Mouse (Mus musculus): ENCODE data around the gene Tmem110.
A peak's percentile ranks its signal among the peaks of the same experiment; 100 is the strongest.

The Tmem110 gene

DNA sequence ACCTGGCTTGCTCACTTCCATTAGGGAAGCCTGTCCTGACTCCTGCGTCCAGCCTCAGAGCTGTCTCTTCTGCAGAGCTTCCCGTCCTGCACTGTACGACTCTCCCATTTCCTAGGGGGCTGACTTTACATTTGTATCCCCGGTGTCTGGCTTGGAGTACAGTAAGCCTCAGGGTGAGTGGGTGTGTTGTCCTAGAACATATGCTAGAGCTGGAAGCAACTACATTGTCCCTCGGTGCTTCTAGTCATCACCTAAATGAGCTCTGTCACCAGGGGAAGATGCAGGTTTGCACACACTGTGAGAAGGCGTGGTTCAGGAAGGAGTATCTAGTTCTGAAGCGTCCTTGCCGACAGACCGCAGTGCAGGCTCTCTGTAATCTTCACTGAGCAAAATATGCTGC, 37.0 kb downstream of the Tmem110 start:
- no peak for DNase-seq (ENCODE audit: low spot score in 2 of 2)

DNA sequence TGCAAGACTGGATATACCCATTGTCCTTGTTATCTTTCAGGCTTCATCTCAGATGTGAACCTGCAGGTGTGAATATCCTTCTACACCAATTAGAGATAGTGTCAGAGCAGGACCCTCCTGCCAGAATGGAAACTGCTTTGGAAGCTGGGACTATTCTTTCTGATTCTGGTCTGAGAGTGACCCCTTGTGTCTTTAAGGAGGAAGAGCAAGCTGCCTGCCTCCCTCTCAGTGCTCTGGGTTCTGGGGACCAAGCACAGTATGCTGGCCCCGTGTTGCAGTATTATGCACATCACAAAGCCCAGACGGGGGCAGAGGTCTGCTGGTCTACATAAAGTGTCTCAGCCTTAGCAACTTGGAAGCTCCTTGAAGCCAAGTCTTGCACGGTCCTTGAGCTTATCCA, 39.9 kb downstream of the Tmem110 start:
- no peak for DNase-seq (ENCODE audit: low spot score in 2 of 2)

DNA sequence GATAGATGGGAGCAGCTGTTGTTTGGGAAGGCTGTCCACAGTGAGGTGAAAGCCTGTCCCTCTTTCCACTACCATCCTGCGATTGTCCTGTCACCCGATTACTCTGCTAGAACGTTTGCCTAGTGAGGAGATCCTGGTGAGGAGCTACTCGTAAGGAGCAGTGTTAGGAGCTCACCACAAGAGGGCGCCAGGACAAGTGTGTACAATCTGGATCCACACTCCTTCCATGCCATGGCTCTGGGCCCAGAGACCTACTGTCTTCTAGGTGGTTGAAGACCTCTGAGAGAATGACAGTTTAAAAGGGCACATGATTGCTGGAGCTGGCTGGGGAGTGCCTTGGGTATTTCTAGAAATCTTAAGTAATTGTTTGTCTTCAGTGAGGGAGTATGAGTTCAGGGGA, 41.7 kb downstream of the Tmem110 start:
- peak; percentile 48 to 62 for DNase-seq (ENCODE audit: low spot score in 2 of 2)

DNA sequence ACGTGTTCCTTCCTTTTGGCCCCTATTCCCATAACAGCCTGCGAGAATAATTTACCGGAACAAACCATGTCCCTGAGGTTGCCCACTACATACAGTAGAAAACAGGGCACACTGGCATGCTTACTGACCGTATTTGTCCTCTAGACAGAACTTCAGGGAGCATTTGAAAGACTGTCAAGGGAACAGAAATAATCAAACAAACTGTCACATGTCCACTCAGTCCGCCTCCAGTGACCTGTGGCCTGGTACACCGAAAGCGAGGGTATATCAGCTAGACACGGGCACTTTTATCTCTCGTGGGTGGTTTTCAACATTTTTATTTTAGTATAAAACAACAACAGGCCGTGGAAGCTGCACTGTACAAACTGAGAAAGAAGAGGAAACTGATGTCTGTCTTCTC, 43.4 kb downstream of the Tmem110 start:
- no peak for DNase-seq (ENCODE audit: low spot score in 2 of 2)

DNA sequence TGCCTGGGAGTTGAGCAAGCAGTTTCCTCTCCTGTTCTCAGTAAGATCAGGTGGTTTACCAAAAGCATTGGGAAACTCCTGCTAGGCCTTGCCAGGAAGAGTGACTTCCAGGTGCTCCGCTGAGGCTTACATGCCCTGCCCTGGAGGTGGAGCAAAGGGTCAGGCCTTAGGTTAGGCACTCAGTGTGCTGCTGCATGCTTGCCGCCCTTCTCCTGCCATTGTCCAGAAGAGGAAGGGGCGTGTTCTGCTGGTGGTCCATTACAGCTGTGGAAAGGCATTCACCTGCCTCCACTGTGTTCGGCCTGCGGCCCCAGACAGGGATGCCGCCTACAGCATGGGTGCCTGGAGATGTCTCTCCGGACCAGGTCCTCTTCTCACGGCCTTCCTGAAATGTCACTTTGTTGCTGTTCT, 44.0 kb downstream of the Tmem110 start:
- no peak for DNase-seq (ENCODE audit: low spot score in 2 of 2)

DNA sequence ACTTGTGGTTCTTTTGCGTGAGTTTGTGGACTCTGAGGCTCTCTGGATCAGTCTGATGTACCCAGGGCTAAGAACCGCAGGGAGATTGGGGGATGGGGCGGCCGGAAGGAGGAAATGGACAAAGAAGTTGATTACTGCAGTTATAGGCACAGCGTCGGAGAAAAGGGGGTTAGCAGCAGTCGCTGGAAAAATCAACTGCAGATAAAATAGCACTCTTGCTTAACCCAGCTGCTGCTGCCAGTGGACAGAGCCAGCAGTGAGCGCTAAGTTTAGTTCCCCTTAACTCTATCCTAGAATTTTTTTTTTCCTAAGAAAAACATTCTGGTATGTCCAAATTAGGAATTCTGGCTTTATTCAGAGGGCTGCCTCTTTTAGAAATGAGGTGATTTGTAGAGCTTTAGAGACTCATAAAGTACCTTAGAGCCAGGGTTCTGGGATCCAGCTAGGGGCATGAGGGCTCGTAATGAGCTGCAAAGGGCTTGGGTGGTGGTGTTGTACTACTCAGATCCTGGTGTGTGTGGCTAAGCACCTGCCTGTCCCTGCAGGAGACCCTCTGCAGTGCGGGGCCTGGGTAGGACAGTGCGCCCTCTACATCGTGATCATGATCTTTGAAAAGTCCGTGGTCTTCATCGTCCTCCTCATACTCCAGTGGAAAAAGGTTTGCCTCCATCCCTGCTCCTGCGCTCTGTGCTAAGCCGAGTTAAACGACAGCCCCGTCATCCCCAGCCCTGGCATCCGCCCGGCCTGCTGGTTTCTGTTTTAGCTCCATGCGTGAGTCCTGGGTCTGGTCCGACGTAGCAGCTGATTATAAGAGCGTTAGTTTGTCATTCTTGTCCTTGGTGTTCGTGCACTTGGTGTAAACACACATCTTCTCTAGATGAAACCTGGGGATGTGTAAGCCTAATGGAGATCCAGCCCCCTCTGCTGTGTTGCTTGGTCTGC, 45.1 kb downstream of the Tmem110 start:
- DNase-seq (ENCODE audit: low spot score in 2 of 2): no peak

DNA sequence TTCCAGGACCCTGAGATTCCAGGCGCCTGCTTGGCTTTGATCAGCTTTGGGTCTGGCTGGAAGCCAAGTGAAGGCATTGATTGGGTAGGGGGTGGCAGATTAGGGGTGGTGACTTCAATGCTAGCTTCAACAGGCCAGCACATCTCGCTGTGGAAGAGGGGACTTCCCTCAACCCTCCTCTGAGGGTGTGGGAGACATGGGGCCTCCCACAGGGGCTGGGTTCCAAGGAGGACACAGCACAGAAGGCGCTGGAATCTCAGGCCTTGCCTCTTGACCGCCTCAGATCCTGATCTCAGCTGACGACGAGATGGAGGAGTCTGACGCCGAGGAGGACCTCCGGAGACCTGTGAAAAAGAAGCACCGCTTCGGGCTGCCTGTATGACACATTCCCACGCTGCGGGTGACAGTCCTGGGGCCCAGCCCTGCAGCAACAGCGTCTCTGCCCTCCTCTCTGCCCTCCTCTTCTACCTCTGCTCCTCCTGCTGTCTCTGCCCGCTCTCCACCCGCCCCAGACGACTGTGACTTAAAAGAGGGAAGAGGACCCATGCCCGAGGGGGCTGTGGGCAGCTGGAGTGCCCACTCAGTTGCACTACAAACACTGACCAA, 48.8 kb downstream of the Tmem110 start:
- DNase-seq (ENCODE audit: low spot score in 2 of 2): no peak

DNA sequence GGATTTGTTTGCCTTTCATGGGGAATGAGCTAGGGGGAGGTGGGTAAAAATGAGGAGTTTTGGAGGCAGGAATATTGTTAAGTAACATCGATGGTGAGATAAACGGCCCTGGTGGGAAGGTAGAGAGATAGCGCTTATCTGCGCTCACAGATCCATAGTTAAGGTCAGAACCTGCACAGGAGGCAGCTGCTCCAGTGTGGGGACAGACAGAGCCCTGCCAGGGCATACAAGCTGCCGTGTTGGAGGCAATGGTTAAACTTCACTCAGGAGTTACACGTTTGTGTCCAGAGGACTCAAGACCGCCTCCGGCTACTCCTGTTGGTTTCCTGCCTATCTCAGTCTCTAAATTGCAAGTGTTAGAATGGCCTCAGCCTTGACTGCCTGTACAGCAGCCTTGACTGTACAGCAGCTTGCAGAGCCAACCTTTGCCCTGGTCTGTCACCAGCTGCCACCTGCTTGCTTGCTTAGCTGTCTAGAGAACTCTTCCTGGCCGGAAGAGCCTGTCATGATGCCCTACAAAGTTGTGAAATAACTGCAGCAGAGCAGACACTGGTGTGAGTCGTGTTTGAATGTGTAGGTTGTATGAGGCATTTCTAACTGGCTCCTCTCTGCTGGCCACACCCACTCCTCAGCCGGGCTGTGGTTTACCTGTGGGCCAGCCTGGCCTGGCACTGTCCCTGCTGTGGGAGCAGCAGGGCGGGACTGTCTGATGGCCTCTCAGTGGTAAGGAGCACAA, 49.9 kb downstream of the Tmem110 start:
- no peak for DNase-seq (ENCODE audit: low spot score in 2 of 2)

DNA sequence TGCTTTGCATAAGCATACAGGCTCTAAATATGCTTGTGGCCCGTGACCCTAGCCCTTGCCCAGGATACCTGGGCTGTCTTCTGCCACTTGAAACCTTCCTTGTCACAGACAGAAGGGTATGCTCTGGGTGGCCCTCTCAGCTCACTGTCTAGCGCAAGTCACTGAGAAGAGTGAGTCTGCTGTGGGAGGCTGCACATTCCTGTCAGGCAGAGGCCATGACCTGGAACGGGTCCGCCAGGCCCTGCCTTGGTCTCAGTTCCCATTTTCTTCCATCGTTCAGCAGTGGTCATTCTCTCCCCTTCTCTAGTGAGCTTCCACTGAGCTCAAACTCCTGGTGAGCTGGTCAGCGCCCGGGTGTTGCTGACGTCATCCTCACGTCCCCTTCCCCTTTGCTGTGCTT, 50.6 kb downstream of the Tmem110 start:
- DNase-seq (ENCODE audit: low spot score in 2 of 2): no peak

DNA sequence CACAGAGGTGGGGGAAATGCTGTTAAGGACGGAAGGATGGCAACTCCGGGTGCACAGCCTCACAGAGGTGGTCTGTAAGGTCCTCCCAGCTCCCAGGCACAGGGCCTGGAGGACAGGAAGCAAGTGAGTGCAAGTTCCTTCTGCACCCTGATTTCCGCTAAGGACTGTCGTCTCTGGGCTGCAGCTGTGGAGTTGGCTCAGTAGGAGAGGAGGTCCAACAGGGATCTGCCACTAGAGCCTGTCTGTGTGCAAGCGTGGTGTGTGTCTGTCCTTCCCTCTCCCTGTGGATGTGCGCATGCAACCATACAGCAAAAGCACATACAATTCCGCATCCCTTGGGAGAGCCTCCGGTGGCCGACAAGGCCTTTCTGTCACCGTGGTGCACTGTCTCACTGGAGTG, 51.1 kb downstream of the Tmem110 start:
- DNase-seq (ENCODE audit: low spot score in 2 of 2): no peak

DNA sequence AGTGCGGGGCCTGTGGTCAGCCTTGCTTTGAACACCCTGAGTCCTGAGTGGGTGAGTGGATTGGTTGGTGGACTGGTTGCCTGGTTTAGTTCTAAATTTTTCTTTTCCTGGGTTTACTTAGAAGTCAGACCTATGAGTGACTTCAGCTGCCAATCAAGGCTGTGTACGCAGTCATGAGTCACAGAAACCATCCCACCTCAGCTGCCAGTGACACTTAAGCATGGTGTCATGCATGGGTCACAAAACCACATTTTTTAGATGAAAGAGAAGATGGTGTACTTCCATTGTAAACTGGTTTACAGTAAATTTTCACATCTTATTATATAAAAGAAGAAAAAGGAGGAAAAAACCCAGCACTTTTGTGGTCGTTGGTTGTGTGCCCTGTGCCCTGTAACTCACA, 52.4 kb downstream of the Tmem110 start:
- no peak for DNase-seq (ENCODE audit: low spot score in 2 of 2)

DNA sequence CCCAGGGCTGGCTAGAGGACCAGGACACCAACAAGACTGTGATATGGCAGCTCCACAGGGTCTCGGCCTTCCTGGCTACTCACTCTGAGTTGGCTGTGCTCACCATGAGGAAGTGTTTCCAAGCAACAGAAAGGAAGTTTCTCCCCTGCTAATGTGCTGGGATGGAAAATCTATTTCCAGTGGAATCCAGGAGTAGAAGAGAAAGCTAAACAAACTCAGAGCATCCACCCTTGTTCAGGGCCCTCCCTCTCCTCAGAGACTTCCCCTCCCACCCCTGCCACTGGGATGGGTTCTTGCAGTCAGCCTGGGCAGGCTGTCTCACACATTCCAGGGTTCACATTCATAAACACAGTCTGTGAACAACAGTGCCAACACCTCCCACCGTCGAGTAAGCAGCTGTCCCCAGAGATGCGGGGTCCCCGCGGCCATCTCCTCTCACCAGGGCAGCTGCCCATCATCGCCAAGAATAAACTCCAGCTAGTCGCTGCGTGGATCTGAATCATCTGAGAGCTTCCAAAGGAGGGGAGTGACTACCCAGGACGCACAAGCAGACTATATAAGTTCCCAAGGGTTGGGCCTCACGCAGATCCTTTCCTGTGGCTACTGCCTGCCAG, 53.7 kb downstream of the Tmem110 start, which contains the start of gene Mustn1:
Gene Mustn1, plus strand, starts transcription at position 243 of the 614 bp plus-strand sequence.
- no peak for DNase-seq (ENCODE audit: low spot score in 2 of 2)

DNA sequence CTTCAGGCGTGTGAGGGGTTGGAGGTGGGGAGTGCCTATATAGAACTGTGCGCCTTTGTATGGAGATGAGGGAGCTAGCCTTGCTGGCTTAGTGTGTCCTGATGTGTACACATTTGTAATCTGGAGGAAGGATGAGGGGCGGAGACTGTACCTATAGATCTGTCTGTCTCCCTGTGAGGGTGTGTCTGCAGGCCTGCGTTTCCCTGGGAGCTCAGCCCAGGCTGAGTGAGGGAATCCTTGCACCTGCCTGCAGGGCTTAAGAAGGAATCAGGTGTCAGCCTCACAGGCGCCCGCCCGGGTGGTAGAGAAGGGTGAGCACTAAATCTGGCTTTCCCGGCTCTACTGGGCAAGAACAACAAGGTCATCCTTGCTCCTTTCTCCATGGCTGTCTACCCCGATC, 54.4 kb downstream of the Tmem110 start:
- DNase-seq (ENCODE audit: low spot score in 2 of 2): no peak

DNA sequence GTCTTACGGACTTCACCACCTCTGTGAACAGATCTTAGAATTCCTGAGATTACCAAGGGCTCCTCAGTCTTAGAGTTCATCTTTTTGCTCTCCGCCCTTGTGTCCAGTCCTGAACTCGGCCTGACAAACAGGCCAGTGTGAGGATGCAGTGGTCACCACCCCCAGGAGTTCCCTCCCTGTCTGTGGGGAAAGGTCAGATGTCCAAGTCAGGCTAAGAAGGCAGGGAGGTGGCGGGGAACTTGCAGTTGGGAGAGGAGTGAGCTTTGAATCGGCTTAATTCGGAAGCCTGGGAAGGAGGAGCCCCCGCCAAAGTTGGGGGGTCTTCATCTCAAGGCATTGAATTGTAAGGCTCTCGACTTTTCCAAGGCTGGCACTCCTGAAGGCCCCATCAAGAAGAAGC, 54.9 kb downstream of the Tmem110 start:
- DNase-seq (ENCODE audit: low spot score in 2 of 2): no peak

DNA sequence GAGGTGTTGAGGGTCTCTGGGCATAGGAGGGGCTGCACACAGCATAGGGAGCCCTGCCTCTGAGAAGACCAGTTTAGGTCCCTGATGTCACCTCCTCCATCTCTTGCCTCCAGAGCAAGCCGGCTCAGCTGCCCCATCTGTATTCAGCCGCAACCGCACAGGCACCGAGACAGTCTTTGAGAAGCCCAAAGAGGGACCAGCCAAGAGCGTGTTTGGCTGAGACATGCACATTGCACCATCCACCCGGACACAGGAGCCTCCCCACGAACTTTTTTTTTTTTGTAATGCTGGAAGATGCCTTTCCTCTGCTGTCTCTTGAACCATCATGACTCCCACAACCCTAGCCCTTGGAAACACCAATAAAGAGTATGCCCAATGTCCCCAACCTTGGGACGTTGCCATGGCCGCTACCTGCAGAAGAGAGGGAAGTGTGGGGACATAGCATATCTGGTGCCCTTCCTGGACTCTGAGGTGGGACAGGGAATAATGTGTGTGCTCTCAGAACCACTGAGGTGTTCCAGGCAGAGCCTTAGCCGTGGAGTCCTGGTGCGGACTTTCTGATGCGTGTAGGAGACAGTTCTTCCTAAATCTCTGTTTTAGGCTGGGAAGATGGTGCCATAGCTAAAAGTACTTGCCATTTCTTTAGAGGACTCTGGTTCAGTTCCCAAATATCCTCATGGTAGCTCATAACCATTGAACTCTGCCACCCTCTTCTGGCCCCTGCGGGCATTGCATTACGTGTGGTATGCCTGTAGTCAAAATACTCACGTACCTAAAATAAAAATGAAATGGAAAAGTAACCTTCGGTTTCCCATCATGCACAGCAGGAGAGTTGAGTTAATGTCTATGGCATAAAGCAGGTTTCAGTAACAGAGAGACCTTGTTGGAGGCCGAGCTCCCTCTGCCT, 55.7 kb downstream of the Tmem110 start:
- peak in 1 of 2 experiments; percentile 48 for DNase-seq (ENCODE audit: low spot score in 2 of 2)

DNA sequence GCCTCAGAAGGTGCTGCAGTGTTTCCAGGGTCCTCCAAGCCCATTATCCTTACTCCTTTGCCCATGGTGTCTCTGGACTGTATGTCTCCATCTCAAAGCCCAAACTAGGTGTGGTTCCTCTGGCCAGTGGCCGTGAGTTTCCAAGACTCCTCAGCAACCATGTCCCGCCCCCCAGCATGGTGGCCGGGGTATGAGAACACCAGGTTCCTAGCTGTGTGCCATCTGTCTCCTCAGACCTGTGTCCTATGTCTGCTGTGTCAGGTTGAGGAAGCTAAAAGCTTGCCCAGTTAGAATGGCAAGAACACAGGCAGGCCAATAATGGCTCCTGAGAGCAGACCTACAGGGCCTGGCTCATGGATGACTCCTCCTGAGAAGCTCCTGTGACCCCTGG, 56.3 kb downstream of the Tmem110 start:
- no peak for DNase-seq (ENCODE audit: low spot score in 2 of 2)

DNA sequence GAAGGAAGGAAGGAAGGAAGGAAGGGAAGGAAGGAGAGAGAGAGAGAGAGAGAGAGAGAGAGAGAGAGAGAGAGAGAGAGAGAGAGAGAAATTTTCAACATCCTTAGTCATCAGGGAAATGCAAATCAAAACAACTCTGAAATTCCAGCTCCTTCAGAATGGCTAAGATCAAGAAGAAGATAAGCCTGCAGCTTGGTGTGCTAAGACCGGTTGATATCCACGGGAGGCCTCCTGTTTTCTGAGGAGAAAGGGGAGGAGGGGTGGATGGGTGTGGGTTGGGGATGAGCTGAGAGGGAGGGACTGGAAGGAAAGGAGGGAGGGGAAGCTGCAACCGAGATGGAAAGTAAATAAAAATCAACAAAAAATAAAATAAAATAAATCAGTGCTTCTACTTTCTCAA, 59.9 kb downstream of the Tmem110 start:
- DNase-seq (ENCODE audit: low spot score in 2 of 2): no peak

DNA sequence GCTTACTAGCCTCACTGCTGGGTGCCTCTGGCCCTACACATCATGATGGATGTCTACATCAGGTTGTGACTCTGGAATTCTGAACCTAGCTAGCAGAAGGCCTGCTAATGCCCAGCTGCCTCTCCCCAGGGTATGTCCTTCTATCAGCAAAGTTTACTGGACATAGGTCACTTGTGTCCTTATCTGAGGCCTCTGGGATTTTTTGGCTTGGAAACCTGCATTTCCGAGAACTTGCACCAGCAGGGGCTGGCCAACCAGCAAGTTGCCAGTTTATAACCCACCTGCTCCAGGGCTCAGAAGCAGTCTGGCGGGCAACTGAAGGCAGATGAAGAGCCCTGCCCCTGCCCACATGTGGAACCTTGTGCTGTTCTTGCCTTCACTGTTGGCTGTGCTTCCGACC, 60.8 kb downstream of the Tmem110 start, which contains the start of gene Itih4:
Gene Itih4, plus strand, starts transcription at position 273 of the 400 bp plus-strand sequence.
- DNase-seq (ENCODE audit: low spot score in 2 of 2): no peak

DNA sequence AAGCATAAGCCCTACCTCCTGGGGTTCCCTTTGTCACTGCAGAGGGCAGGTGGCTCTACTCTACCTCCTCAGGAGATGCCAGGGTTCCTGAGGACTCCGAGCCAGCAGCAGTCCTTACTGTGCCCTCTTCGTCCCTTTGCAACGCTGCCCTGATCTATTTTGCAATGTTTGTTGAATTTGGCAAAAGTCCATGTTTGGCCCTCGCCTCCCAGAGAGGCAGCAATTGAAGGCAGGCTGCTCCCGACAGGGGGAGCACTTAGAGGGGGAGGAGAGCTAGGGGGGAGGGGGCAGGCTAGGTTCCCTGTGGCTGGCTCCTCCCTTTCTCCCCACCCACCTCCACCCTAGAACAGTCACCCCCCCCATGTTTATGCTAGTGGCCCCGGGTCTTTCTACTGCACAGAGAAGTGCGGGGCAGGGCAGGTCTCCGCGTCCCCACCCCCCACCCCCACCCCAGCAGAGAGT, 62.9 kb downstream of the Tmem110 start:
- DNase-seq (ENCODE audit: low spot score in 2 of 2): no peak

DNA sequence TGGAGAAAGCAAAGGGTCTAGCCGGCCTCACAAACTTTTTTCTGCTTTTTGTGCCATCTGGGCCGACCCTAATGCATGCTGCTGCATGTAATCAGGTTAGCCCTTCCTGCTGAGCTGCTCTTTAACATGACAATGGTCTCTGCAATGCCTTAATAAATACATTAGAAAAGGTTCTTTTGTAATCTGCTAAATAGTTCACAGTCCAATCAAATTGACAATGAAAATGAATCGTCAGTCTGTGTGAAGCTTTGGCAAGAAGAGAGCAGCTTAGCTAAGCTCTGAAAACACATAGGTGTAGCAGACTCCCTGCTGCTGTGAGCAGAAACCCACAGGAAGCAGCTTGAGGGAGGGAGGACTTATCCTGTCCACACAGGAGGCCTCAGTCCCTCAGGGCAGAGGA, 74.6 kb downstream of the Tmem110 start:
- no peak for DNase-seq (ENCODE audit: low spot score in 2 of 2)

DNA sequence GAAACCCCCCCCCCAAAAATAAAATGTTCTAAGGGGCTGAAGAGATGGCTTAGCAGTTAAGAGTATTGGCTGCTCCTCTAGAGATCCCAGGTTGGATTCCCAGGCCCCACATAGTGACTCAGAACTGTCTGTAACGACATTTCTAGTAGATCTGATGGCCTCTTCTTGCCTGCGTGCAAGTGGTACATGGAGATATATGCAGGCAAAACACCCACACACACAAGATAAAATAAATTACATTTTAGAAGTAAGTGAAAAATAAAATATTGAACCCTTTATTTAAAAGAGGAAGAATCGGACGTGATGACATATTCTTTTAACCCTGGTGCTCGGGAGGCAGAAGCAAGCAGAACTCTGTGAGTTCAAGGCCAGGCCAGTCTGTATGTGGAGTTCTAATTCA, 77.2 kb downstream of the Tmem110 start:
- DNase-seq (ENCODE audit: low spot score in 2 of 2): no peak
